Mouse (Mus musculus) spleen, postnatal 10 days (tissue): ENCODE measurements around the gene Tmem255a.

Experiments used
- DNase-seq, 2 experiments: peaks; one replicate each; pipeline ENCODE4 v3.0.0; 2021 to 2022; ENCODE audit warnings: low spot score in 2 of 2

The Tmem255a gene

GRCm38 (mm10) chrX:38166064-38166463 lies 86.2 kb downstream of the Tmem255a start:
- no peak for DNase-seq

- DNase-seq: no peak
These were observed 86.9 kb downstream of the Tmem255a start for GRCm38 (mm10) chrX:38165315-38165714.

GRCm38 (mm10) chrX:38159097-38159496 lies 93.1 kb downstream of the Tmem255a start:
- no peak for DNase-seq
